Mouse (Mus musculus) T-helper 1 cell (primary cell): ENCODE results near the gene Kif13a.

Source experiments
- in situ Hi-C: fragments of 300-600 bp; cut with MboI, MseI; formaldehyde crosslinking; loops from one replicate; pipeline ENCODE4 v1.15.1; 2025; ENCODE audit warnings: high pct_unique_total_duplicates

Gene Kif13a

DNA sequence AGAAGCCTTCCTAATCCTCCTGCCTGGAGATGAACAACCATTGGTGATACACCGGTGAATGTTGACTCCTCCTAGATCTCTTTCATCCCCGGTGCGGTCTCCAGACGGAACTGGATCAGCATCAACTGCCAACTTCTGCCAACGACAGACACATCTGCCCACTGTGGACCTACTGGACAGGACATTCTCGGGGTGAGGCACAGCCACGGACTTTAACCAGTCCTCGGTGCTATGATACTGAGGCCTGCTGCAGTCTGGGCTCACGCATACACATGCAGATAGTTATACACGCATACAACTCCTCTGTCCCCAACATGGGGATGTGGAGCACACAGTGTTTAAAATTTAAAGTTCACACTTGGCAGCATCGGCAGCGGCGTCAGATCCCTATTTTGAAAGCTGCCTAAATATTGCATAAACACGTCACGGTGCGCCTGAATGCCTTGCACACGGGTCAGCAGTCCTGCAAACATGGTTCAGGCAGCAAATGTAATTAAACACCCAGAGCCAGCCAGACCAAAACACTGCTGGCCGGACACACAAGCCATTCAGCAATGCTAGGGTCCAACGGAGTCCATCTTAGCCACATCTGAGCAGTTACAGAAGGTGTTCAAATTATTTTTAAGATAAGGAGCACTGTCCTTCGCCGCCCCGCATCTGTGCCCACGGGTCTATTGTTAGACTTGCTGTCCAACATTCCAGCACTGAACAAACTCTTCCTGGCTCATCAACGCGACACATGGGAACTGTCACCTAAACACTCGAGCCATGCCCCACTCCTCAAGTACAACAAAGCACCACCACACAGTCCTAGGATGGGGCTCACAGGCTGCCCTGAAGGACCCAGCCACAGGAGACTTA is 44.5 kb downstream of the Kif13a start:
- in situ Hi-C loops = no loop called here

DNA sequence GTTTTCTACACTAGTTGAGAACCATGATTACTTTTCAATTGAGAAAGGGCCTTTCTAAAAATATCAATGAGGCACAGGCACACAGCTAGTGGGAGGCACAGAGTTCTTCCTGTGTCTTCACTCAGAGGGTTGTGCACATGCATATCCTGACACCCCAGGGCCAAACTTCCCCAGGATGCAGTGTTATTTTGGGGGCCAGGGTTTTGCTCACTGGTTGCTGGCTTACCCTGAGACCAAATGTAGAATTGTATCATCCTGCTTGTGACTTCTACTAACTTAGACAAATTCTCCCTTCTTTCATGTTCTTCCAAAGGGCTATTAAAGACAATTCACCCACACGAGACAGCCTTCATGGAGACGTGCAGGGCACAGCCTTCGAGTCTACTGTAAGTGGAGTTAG is 45.7 kb downstream of the Kif13a start:
- in situ Hi-C loops = no loop called here

DNA sequence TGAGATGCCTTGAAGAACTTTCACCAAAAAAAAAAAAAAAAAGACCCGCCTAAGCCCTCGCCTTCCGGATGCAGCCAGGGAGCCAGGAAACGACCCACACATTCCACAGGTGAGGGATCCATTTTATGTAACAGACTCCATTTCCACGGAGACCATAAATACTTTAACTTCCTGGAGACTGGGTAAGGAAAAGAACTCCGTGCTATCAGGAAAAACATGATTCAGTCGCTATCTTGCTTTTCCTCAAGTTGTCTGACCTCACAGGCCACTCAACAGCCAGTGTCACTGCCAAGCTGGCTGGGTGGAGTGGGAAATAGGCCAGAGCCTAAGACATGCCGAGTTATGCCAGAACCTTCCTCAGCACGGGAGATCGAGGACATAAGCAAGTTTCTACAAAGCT is 46.3 kb downstream of the Kif13a start:
- in situ Hi-C loops = no loop called here

DNA sequence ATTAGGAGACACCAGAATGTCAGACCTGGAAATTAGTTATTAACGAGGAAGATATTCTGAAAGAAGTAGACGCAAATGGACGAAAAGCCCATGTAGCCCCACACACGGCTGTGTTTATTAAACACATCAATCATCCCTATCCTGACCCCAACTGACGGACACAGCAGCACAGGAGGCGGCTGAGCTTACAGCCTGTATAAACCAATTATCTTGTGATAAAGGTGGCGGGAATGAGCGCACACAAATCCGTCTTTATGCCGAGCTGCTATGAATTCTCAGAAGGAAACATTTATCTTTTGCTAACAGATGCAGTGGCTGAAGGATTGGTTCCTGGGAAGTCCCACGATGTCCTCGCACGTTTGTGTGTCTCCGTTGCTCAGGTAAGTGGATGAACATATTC is 48.9 kb downstream of the Kif13a start:
- in situ Hi-C loops = no loop called here

DNA sequence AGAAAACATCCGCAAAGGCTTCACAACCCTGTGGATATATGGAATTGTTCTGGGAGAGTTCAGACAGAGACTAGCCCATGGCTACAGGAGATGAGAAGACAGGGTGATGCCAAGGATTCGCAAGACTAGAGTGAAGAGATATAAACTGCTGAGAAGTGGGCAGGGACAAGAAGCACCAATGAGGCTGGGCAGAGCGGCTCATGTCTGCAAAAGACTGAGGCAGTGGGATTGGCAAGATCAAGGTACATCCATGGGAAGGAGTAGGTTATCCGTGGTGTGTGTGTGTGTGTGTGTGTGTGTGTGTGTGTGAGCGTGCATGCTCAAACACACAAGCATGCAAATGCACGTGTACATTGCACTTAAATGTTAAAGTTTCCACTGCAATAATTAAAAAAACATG is 49.4 kb downstream of the Kif13a start:
- in situ Hi-C loops = no loop called here

DNA sequence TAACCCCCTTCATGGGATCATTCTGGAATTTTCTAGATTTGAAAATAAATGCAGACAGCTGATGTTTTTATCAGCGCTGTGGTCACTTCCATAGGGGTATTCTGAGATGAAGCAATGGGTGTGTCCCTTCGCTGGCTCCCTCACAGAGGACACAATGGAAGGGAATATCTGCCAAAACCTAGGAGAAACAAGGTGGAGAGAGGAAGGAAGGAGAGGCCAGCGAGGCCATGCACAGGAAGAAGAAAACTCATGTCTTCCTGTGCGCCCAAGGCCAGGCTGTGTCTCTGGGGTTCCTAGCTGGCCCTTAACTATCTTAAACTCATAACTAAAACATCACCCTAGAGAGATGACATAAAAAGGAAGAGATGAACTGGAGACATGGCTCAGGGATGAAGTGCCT is 52.6 kb downstream of the Kif13a start:
- in situ Hi-C loops = no loop called here

DNA sequence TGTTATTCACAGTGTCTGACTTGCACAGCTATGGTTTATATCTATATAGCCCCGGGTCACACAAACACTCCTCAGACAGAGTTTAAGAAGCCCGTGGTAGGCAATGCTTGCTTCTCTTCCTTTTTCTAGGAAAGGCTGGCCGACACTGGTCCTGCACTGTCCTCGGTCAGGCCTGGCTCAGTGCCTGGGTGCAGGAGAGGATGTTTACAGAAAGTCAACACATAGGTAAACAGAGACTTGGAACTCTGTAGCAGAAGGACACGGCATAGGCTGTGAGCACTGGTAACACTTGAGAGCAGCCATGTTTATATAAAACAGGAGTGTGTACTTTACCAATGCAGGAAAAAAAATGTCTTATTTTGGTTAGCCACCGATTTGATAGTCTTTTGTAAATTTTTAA is 54.3 kb downstream of the Kif13a start:
- in situ Hi-C loops = no loop called here

DNA sequence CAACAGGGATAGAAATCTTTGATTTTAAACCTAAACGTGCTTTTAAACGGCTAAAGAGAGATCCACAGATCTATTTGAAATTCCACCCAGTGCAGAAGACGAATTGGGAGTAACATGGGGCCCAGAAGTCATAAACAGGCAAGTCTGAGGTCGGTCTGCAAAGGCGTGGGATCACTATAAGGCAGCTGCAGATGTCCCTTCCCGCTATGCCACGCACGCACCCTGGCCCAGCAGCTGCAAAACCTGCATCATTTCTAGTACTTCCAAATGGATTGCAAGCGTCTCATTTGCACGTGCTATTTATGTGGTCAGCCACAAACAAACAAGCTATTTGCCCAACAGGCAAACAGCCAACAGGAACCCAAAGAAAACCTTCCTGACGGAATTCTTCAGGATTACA is 56.9 kb downstream of the Kif13a start:
- in situ Hi-C loops = no loop called here

DNA sequence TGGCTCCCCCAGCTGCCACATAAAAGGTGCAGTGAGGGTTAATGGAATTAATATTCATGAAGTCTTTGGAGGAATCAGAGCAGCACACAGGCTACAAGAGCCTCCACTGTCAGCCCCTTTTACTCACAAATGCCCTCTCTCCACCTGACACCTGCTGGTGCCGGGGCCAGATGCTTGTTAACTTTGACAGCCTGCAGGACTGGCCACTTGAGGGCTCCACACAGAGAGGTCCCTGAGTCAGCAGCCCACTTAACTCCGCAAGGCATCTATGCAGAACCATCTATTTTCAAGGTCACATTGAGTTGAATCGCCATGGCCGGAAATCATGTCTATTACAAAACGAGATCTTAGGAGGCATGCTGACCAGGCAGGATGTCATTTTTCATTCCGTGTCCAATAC is 57.5 kb downstream of the Kif13a start:
- in situ Hi-C loops = no loop called here

DNA sequence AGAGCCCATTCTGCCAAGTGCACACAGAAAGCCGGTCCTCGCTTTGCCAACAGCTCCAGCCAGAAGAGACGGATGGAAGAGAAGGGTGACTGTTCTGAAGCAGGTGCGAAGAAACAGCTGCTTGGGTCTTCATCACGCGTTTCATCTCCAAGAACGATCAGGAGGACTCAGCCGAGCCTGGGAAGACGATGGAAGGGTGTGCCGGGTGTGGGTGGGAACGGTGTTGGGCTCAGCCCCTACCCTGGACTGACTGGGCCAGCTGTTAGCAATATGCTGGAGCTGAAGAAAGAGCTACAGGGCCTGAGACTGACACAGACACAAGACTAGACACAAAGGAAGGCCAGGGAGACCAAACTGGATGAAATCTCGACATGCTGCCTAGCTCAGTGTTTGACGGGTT is 60.2 kb downstream of the Kif13a start:
- in situ Hi-C loops = no loop called here

DNA sequence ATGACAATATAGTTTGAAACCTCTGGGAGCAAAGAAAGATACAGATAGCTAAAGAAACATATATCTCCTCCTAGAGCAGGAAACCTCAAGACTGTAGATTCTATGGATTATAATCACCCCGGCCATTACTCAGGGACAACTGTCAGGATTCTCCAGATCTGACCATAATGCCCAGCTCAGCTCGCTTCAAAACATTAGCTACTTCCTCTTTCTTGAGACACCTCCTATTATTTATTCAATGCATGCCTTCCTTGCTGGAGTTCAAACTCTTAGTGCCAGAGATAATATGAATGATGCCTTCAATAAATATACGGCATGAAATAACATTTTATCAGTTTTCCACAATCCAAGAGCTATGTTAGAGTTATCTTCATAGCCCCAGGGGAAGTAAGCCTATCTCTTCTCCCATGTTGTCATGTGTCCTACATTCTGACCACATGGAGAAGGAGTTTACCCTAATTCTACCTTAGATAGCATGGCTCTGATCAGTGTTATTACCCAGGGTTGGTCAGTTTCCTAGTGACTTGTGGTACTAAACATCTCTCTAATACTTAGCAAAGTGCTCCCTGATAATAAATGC is 66.4 kb downstream of the Kif13a start:
- in situ Hi-C loops = no loop called here

DNA sequence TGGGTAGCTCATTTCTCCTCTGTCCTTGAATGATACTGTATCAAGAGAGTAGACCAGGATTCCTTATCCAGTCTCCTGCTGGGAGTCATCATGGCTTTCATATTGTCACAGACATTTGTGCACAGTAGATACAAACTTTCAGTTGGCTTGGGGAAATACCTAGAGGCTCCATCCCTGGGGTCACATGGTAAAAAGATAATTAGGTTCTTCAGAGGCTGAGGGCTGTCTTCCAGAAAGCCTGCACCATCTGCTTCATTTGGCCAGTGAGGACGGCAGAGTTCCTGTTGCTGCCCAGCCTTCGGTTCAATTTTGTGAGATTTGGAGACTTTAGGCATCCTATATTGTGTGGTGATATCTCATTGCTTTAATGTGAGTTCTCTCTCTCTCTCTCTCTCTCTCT is 69.8 kb downstream of the Kif13a start:
- in situ Hi-C loops = no loop called here

DNA sequence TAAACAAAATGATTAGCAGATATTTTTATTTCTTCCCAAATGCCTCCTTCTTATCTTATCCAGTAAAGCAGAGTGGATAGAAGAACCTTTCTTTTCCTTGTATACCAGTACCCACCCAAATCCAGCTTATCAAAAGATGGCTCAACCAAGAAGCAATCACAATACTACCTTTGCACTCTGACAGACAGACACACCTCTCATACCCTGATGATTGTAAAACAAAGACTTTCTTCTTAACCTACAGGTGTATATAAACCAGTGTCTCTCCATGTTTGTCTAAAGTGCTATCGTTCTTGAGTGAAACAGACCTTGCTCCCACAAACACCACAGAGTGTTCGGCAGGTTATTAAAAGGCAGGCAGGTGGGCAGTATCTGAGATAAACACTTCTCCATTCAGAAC is 70.5 kb downstream of the Kif13a start:
- in situ Hi-C loops = no loop called here

DNA sequence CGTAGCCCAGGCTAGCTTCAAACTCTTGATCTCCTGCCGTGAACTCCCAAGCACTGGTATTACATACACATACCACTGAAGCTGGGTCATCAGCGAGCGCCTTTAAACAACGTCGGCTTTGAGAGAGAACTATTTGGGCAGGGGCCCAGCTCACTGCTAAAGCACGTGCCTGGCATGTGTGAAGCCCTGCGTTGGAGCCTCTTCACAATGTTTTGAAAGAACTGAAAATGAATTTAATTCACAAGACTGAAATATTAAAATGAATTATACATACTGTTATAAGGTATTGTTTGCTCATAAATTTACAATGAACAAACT is 70.9 kb downstream of the Kif13a start:
- in situ Hi-C loops = no loop called here

DNA sequence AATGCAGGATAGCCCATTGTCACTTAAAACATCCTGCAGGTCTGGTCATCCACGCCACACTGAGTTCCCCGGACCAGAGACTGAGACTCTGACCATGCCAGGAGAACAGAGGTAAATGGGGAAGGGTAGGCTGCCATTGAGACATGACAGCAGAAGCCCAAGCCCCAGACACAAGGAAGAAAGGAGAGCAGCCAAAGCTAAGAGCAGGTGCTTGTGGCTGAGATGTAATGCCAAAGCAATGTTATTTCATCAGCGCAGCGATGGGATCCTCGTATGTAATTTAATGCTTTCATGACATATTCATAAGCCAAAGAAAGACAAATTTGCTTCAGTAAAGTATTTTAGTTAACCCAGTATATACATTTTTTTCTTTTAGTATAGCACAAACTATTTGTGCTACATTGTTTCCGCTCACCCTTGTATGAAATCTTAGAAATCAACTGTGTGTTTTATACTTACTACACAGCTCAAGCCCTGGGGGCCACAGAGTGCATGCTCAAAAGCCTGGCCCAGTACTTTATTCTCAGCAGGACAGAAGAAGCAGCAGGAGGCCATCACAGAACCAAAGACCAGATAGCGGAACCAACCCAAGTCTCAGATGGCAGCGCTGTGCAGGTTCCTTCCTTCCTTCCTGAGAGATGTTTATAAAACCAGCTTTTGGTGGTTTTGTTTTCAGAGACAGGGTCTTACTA is 71.4 kb downstream of the Kif13a start:
- in situ Hi-C loops = no loop called here

DNA sequence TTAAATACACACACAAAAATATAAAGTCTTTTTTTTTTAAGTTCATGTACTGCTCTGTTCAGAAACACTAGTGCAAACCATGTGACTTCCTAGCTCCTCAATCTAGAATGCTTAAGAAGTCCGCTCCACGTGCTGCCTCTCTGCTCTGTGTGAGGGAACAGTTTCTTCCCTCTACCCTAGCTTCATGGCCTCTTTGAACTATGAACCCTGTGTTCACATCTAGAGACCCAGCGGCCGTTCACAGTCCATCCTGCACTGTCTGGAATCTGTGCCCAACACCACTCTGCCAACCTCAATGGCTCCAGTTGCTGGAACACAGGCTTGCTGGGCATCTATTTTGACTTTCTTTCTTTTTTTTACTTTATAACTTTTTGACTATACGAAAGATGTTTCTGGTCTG is 75.2 kb downstream of the Kif13a start:
- in situ Hi-C loops = no loop called here

DNA sequence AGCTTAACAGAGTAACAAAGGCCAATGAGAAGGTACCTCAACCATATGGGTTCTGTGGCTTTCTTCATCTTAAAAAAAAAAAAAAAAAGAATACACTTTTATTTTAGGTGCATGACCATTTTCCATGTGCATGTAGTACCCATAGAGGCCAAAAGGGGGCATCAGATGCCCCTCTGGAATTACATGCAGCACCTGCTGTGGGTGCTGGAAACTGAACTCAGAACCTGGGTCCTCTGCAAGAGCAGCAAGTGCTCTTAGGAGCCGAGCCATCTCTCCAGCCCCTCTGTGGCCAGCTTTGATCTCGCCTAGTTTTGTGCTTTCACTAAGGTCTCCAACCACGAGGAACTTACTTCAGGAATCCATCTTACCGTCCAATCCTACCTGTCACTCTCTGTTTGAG is 77.2 kb downstream of the Kif13a start:
- in situ Hi-C loops = no loop called here

DNA sequence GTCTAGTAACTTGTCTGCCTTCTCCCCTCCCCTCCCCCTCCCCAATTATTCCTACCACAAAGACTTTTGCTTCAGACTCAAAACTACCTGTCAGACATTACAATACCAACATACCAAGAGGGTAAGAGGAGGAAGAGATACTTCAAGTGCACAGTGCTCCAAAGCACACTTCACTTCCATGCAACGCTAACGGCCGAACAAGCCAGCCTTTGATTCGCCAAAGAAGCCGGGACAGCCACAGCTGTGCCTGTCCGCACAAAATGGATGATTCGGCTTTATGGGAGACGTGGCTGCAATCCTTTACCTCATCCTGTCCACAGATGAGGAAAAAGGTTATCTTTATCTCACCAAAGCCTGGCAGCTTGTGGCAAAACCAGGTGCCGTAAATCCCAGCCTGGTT is 84.2 kb downstream of the Kif13a start:
- in situ Hi-C loops = loop anchor here (25.0 kb wide), 1 partner anchor 167 kb away; the partner anchor contains the start of gene Nhlrc1

DNA sequence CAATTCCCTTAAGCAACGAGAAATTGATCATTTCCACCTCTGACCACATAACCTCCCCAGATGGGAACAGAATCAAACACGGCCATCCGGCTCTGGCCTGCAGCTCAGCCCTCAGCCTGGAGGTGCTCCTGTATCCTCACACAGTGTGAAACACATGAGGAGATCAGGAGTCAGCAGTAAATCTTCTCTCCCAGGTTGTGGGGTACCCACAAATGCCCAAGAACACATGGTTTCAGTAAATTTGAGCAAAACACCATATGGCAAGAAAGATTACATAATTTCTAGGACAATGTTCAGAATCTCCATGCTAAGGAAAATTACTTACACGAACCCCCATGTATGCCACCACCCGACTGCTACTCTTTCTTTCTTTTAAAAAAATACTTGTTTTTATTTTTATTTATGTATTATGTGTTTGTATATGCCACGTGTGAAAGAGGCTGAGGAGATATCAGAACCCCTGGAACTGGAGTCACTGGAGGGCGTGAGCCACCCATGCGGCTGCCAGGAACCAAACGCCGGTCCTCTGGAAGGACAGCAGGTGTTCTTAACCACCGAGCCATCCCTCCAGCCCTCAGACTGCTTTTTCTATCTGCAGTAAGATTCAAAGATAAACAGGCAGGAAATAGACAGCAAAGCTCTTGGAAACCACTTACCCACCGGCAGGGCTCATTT is 85.0 kb downstream of the Kif13a start:
- in situ Hi-C loops = loop anchor here (25.0 kb wide), 1 partner anchor 168 kb away; the partner anchor contains the start of gene Nhlrc1

DNA sequence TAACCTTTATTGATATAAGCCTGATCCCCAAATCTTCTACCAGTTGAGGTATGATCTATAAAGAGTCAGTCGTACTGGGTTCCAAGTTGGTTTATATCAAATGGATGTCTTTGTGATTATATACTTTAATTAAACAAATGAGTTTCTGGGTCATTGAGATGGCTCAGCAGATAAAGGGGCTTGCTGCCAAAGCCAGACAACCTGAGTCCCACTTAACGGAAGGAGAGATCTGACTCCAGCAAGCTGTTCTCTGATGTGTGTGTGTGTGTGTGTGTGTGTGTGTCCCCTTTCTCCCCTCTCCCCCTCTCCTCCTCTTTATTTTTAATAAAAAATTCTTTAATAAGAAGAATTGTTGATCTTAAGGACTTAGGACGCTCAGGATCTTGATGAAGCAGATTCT is 86.0 kb downstream of the Kif13a start:
- in situ Hi-C loops = loop anchor here (25.0 kb wide), 1 partner anchor 169 kb away; the partner anchor contains the start of gene Nhlrc1

DNA sequence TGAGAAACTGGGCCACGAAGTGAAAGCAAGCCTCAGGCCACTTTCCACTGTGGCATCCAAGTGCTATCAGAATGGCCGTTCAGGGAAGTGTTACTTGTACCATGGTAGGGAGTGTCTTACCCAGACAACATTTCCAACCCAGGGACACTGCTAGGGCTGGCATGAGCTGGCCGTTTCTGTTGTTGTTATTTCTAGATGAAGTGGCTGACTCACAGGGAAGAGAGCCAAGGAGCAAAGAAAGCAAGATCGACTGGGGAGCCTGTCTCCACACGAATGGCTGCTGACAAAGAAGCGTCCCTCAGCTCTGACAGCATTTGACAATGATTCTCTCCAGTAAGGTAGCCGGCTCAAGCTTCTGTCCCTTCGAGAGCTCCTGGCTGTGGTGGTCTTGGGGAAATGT is 87.5 kb downstream of the Kif13a start:
- in situ Hi-C loops = loop anchor here (25.0 kb wide), 1 partner anchor 170 kb away; the partner anchor contains the start of gene Nhlrc1

DNA sequence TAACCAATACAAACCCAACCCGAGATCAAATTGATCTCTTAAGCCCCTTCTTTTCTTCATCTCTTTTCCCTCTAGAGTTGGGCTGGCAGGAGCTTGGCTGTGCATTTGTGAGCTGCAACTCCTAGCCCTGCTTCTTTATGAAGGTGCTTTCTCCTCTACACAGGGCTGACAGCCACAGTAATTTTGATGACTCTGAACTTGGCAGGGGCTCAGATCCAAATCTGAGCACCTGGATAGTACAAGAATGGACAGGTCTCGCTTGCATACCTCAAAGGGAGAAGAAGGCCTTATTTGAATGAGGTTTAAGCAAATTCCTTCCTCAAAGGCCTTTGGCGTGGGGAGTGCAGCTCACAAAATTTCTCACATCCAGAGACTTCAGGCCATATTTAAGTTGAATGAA is 88.0 kb downstream of the Kif13a start:
- in situ Hi-C loops = loop anchor here (25.0 kb wide), 1 partner anchor 171 kb away; the partner anchor contains the start of gene Nhlrc1
